Mouse (Mus musculus) embryonic facial prominence, embryonic 13.5 days (tissue): ENCODE results near the gene Wbp1. TPM values are rescaled to one million over a fixed set of nuclear protein-coding genes. Genes with fewer than 3 reads are reported as not detected.
A peak's percentile ranks its signal among the peaks of the same experiment; 100 is the strongest.

Source experiments
- ATAC-seq: fragments of 200-750 bp; cut with Nextera tagmentation; 2 replicates; pipeline ENCODE4 v1.8.0; 2017; ENCODE audit warnings: low read depth; ENCODE audit not compliant: insufficient number of reproducible peaks, insufficient read depth, low FRiP score, low TSS enrichment
- H3K27ac ChIP-seq: fragments of 300-500 bp; sonication (generic); 2 replicates; pipeline ENCODE4 v1.5.1; 2015; ENCODE audit warnings: moderate library complexity, mild to moderate bottlenecking, inconsistent platforms
- H3K27me3 ChIP-seq: fragments of 300-500 bp; sonication (generic); 2 replicates; pipeline ENCODE4 v1.6.1; 2015; ENCODE audit warnings: mild to moderate bottlenecking, inconsistent platforms
- H3K36me3 ChIP-seq: fragments of 300-500 bp; sonication (generic); 2 replicates; pipeline ENCODE4 v1.6.1; 2015; ENCODE audit warnings: mild to moderate bottlenecking, inconsistent platforms
- H3K4me1 ChIP-seq: fragments of 300-500 bp; sonication (generic); 2 replicates; pipeline ENCODE4 v1.6.1; 2015; ENCODE audit warnings: inconsistent platforms
- H3K4me2 ChIP-seq: fragments of 300-500 bp; sonication (generic); 2 replicates; pipeline ENCODE4 v1.6.1; 2015; ENCODE audit warnings: moderate library complexity, mild to moderate bottlenecking, inconsistent platforms
- H3K4me3 ChIP-seq: fragments of 300-500 bp; sonication (generic); 2 replicates; pipeline ENCODE4 v1.5.1; 2015; ENCODE audit warnings: mild to moderate bottlenecking, inconsistent platforms
- H3K9ac ChIP-seq: fragments of 300-500 bp; sonication (generic); 2 replicates; pipeline ENCODE4 v1.6.1; 2015; ENCODE audit warnings: mild to moderate bottlenecking, inconsistent platforms
- H3K9me3 ChIP-seq: fragments of 300-500 bp; sonication (generic); 2 replicates; pipeline ENCODE4 v1.6.1; 2016; ENCODE audit warnings: inconsistent platforms
- WGBS: fragments of 180-500 bp; shearing (Covaris S2); methylation state at CpG from one replicate; pipeline ENCODE4 v1.1.7; 2015; ENCODE audit warnings: mixed read lengths; 5-methylcytosine and 5-hydroxymethylcytosine counted together
- polyA plus RNA-seq: library from polyadenylated mRNA; unstranded; fragments of >200 nt; fragmentation: Nextera tagmentation; extraction: Ambion mirVana; gene quantifications from 2 replicates; pipeline ENCODE4 v1.2.1, GENCODE M21; 2015

Gene Wbp1
- polyA plus RNA-seq, 1 experiment from 2014 or later, result 172 TPM

GRCm38 (mm10) chr6:83155552-83156238 lies 34.3 kb upstream of the Wbp1 start:
- WGBS, result 9% methylated on average over 23 of the region's 23 CpGs
- H3K36me3 ChIP-seq, result peaks cover 29% of the 10 kb centered on the region
- peak overlapping the region; percentile 71 for H3K9ac ChIP-seq
- peak overlapping the region; percentile 59 for H3K4me3 ChIP-seq
- no peaks in the 10 kb centered on the region for H3K9me3 ChIP-seq
- no peak for ATAC-seq
- H3K4me1 ChIP-seq, result peaks cover 19% of the 10 kb centered on the region
- no peak overlapping the region for H3K27ac ChIP-seq
- peaks cover 9% of the 10 kb centered on the region for H3K27me3 ChIP-seq
- peak overlapping the region; percentile 87 for H3K4me2 ChIP-seq

GRCm38 (mm10) chr6:83153485-83153884 lies 32.1 kb upstream of the Wbp1 start:
- WGBS, result 62% methylated on average over 5 of the region's 5 CpGs
- H3K36me3 ChIP-seq, result peaks cover 51% of the 10 kb centered on the region
- no peak for ATAC-seq

GRCm38 (mm10) chr6:83153038-83153437 lies 31.7 kb upstream of the Wbp1 start:
- H3K27ac ChIP-seq, result no peak overlapping the region
- peaks cover 55% of the 10 kb centered on the region for H3K36me3 ChIP-seq
- H3K9me3 ChIP-seq, result no peaks in the 10 kb centered on the region
- H3K4me2 ChIP-seq, result no peak overlapping the region
- H3K27me3 ChIP-seq, result no peaks in the 10 kb centered on the region
- no peak overlapping the region for H3K9ac ChIP-seq
- H3K4me3 ChIP-seq, result no peak overlapping the region
- 86% methylated on average over 12 of the region's 12 CpGs for WGBS
- peaks cover 19% of the 10 kb centered on the region for H3K4me1 ChIP-seq
- ATAC-seq, result no peak

More at GRCm38 (mm10) chr6:83153485-83153884, 32.1 kb upstream of the Wbp1 start:
- Histone ChIP-seq H3K9me3 (no peaks in the 10 kb centered on the region), H3K4me1 (peaks cover 19% of the 10 kb centered on the region), H3K4me2 (no peak overlapping the region), H3K4me3 (no peak overlapping the region), H3K9ac (no peak overlapping the region), H3K27me3 (no peaks in the 10 kb centered on the region), H3K27ac (no peak overlapping the region)

- Histone ChIP-seq H3K9ac (0 out of 2 replicates have a peak overlapping the region, but pooled peaks have one; percentile 16), H3K4me3 (no peak overlapping the region), H3K36me3 (peaks cover 69% of the 10 kb centered on the region), H3K9me3 (no peaks in the 10 kb centered on the region), H3K4me2 (no peak overlapping the region), H3K27me3 (no peaks in the 10 kb centered on the region), H3K4me1 (peaks cover 19% of the 10 kb centered on the region), H3K27ac (no peak overlapping the region)
- WGBS, result 43% methylated on average over 8 of the region's 8 CpGs
- ATAC-seq, result no peak
Observed at GRCm38 (mm10) chr6:83151721-83152120, 30.4 kb upstream of the Wbp1 start.

GRCm38 (mm10) chr6:83147280-83147679 lies 25.9 kb upstream of the Wbp1 start:
- H3K27me3 ChIP-seq, result no peaks in the 10 kb centered on the region
- H3K4me3 ChIP-seq, result no peak overlapping the region
- ATAC-seq, result no peak
- peaks cover 65% of the 10 kb centered on the region for H3K36me3 ChIP-seq
- no peak overlapping the region for H3K9ac ChIP-seq
- no peaks in the 10 kb centered on the region for H3K9me3 ChIP-seq
- no peak overlapping the region for H3K27ac ChIP-seq
- WGBS, result 62% methylated on average over 7 of the region's 7 CpGs
- H3K4me2 ChIP-seq, result no peak overlapping the region
- H3K4me1 ChIP-seq, result peaks cover 16% of the 10 kb centered on the region

GRCm38 (mm10) chr6:83145805-83146204 lies 24.4 kb upstream of the Wbp1 start:
- Histone ChIP-seq H3K4me3 (no peak overlapping the region), H3K9ac (no peak overlapping the region), H3K9me3 (no peaks in the 10 kb centered on the region), H3K27me3 (no peaks in the 10 kb centered on the region), H3K36me3 (peaks cover 50% of the 10 kb centered on the region), H3K4me1 (peaks cover 27% of the 10 kb centered on the region), H3K4me2 (no peak overlapping the region), H3K27ac (peak overlapping the region; percentile 4; the same call in 1 of the 2 replicates)
- 73% methylated on average over 9 of the region's 9 CpGs for WGBS
- no peak for ATAC-seq

GRCm38 (mm10) chr6:83145209-83145608 lies 23.9 kb upstream of the Wbp1 start:
- H3K9me3 ChIP-seq, result no peaks in the 10 kb centered on the region
- no peak overlapping the region for H3K4me2 ChIP-seq
- no peaks in the 10 kb centered on the region for H3K27me3 ChIP-seq
- H3K4me1 ChIP-seq, result peaks cover 28% of the 10 kb centered on the region
- H3K27ac ChIP-seq, result no peak overlapping the region
- H3K9ac ChIP-seq, result no peak overlapping the region
- ATAC-seq, result no peak
- 75% methylated on average over 2 of the region's 2 CpGs for WGBS
- H3K36me3 ChIP-seq, result peaks cover 45% of the 10 kb centered on the region
- H3K4me3 ChIP-seq, result no peak overlapping the region

- Histone ChIP-seq H3K27me3 (no peaks in the 10 kb centered on the region), H3K4me2 (peak overlapping the region; percentile 73), H3K9me3 (no peaks in the 10 kb centered on the region), H3K9ac (no peak overlapping the region), H3K36me3 (peaks cover 21% of the 10 kb centered on the region), H3K4me1 (peaks cover 51% of the 10 kb centered on the region), H3K4me3 (no peak overlapping the region), H3K27ac (no peak overlapping the region)
- no peak for ATAC-seq
- WGBS, result 51% methylated on average over 11 of the region's 11 CpGs
Observed at GRCm38 (mm10) chr6:83142886-83143285, 21.5 kb upstream of the Wbp1 start.

- 3% methylated on average over 41 of the region's 41 CpGs for WGBS
- no peak for ATAC-seq
- H3K27ac ChIP-seq, result no peak overlapping the region
Observed at GRCm38 (mm10) chr6:83142211-83142731, 20.9 kb upstream of the Wbp1 start.

GRCm38 (mm10) chr6:83141636-83142035 lies 20.3 kb upstream of the Wbp1 start:
- H3K9me3 ChIP-seq, result no peaks in the 10 kb centered on the region
- ATAC-seq, result no peak
- 23% methylated on average over 4 of the region's 4 CpGs for WGBS
- H3K27ac ChIP-seq, result no peak overlapping the region
- H3K4me1 ChIP-seq, result peaks cover 54% of the 10 kb centered on the region
- peak overlapping the region; percentile 73 for H3K4me2 ChIP-seq
- no peaks in the 10 kb centered on the region for H3K27me3 ChIP-seq
- H3K36me3 ChIP-seq, result peaks cover 9% of the 10 kb centered on the region
- peak overlapping the region; percentile 38; the same call in 1 of the 2 replicates for H3K4me3 ChIP-seq
- H3K9ac ChIP-seq, result peak overlapping the region; percentile 72

More at GRCm38 (mm10) chr6:83142211-83142731, 20.9 kb upstream of the Wbp1 start:
- Histone ChIP-seq H3K36me3 (peaks cover 15% of the 10 kb centered on the region), H3K4me2 (peak overlapping the region; percentile 73), H3K9me3 (no peaks in the 10 kb centered on the region), H3K4me3 (peak overlapping the region; percentile 38), H3K4me1 (peaks cover 53% of the 10 kb centered on the region), H3K27me3 (no peaks in the 10 kb centered on the region), H3K9ac (peak overlapping the region; percentile 72)

- Histone ChIP-seq H3K4me1 (peaks cover 65% of the 10 kb centered on the region), H3K9me3 (no peaks in the 10 kb centered on the region), H3K9ac (0 out of 2 replicates have a peak overlapping the region, but pooled peaks have one; percentile 87), H3K4me3 (no peak overlapping the region), H3K36me3 (no peaks in the 10 kb centered on the region), H3K27me3 (no peaks in the 10 kb centered on the region), H3K4me2 (peak overlapping the region; percentile 79; the same call in 1 of the 2 replicates), H3K27ac (no peak overlapping the region)
- 92% methylated on average over 8 of the region's 8 CpGs for WGBS
- no peak for ATAC-seq
Observed at GRCm38 (mm10) chr6:83140044-83140443, 18.7 kb upstream of the Wbp1 start.

- no peaks in the 10 kb centered on the region for H3K9me3 ChIP-seq
- no peaks in the 10 kb centered on the region for H3K27me3 ChIP-seq
- WGBS, result 0% methylated on average over 11 of the region's 11 CpGs
- peak overlapping the region; percentile 79 for H3K4me2 ChIP-seq
- peak overlapping the region; percentile 100 for H3K27ac ChIP-seq
- peak overlapping the region; percentile 51 for H3K4me3 ChIP-seq
- no peak for ATAC-seq
- peak overlapping the region; percentile 87 for H3K9ac ChIP-seq
- peaks cover 64% of the 10 kb centered on the region for H3K4me1 ChIP-seq
- H3K36me3 ChIP-seq, result no peaks in the 10 kb centered on the region
Observed at GRCm38 (mm10) chr6:83138056-83138455, 16.7 kb upstream of the Wbp1 start.
